ENCODE assay signal across 31 mouse cellular contexts in the genomic region with DNA sequence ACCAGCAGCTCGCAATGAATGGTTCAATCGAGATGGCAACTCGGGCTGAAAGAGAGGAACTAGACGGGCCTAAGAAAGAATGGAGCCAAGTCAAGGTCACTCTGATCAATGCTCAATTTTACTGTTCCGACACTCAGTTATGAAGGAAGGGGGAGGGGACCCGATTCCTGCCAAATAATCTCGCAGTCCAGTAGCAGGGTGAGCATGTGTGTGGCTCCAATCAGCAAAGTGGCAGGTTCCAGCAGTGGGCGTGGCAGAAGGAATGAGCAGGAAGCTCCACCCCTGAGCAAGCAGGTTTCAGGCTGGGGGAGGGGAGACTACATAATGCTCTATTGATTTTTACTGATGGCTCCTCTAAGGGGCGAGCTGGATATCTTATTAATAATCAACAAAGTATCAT. TPM values are rescaled to one million over a fixed set of nuclear protein-coding genes. Genes with fewer than 3 reads are reported as not detected.
"Had no signal": no experiment of that assay in that cellular context is flagged by ENCODE, and none has a peak within 500 bp of the region (broad histone marks: within the 10 kb centered on the region; RNA-seq: fewer than 3 reads in every experiment).

No protein-coding gene starts in this region.

RNA-seq across cellular contexts. Expression of gene Olfr608, which starts 7.4 kb away (rescaled TPM):
- total RNA-seq: gastrocnemius, adult 18-20 months; gastrocnemius, adult 8-10 months; gastrocnemius, postnatal 14 days; gastrocnemius, postnatal 36 days; heart, adult 2 months; heart, postnatal 14 days; heart, postnatal 36 days; hematopoietic stem cell, adult 5-6 weeks; layer of hippocampus, adult 2 months; layer of hippocampus, postnatal 10 days; layer of hippocampus, postnatal 25 days; left cerebral cortex, adult 2 months; left cerebral cortex, postnatal 14 days; left cerebral cortex, postnatal 36 days had no signal
- polyA plus RNA-seq: gonadal fat pad, adult 2 months; heart, adult 2 months; heart, embryonic 11.5 days; hindbrain, embryonic 12.5 days; inflammation-experienced regulatory T-cells, adult 6 months; intestine, embryonic 15.5 days; intestine, postnatal 0 days; kidney, embryonic 14.5 days; kidney, embryonic 16.5 days; limb, embryonic 10.5 days; limb, embryonic 12.5 days; limb, embryonic 14.5 days; liver, embryonic 11.5 days; liver, embryonic 13.5 days; liver, embryonic 15.5 days had no signal

RNA-seq across cellular contexts. Expression of gene Olfr607, which starts 13.2 kb away (rescaled TPM):
- total RNA-seq: gastrocnemius, adult 18-20 months; gastrocnemius, adult 8-10 months; gastrocnemius, postnatal 14 days; gastrocnemius, postnatal 36 days; heart, adult 2 months; heart, postnatal 14 days; heart, postnatal 36 days; hematopoietic stem cell, adult 5-6 weeks; layer of hippocampus, adult 2 months; layer of hippocampus, postnatal 10 days; layer of hippocampus, postnatal 25 days; left cerebral cortex, adult 2 months; left cerebral cortex, postnatal 14 days; left cerebral cortex, postnatal 36 days had no signal
- polyA plus RNA-seq: gonadal fat pad, adult 2 months; heart, adult 2 months; heart, embryonic 11.5 days; hindbrain, embryonic 12.5 days; intestine, embryonic 15.5 days; intestine, postnatal 0 days; kidney, embryonic 14.5 days; kidney, embryonic 16.5 days; limb, embryonic 10.5 days; limb, embryonic 12.5 days; limb, embryonic 14.5 days; liver, embryonic 11.5 days; liver, embryonic 13.5 days; liver, embryonic 15.5 days had no signal

RNA-seq across cellular contexts. Expression of gene Olfr609, which starts 20.8 kb away (rescaled TPM):
- total RNA-seq: gastrocnemius, adult 18-20 months; gastrocnemius, adult 8-10 months; gastrocnemius, postnatal 14 days; gastrocnemius, postnatal 36 days; heart, adult 2 months; heart, postnatal 14 days; heart, postnatal 36 days; hematopoietic stem cell, adult 5-6 weeks; layer of hippocampus, adult 2 months; layer of hippocampus, postnatal 10 days; layer of hippocampus, postnatal 25 days; left cerebral cortex, adult 2 months; left cerebral cortex, postnatal 14 days; left cerebral cortex, postnatal 36 days had no signal
- polyA plus RNA-seq: gonadal fat pad, adult 2 months; heart, adult 2 months; heart, embryonic 11.5 days; heart, embryonic 13.5 days; hindbrain, embryonic 12.5 days; inflammation-experienced regulatory T-cells, adult 6 months; intestine, embryonic 15.5 days; intestine, postnatal 0 days; kidney, embryonic 14.5 days; kidney, embryonic 16.5 days; limb, embryonic 10.5 days; limb, embryonic 12.5 days; limb, embryonic 14.5 days; liver, embryonic 11.5 days; liver, embryonic 13.5 days; liver, embryonic 15.5 days had no signal

RNA-seq across cellular contexts. Expression of gene Olfr606, which starts 28.3 kb away (rescaled TPM):
- total RNA-seq: gastrocnemius, adult 18-20 months; gastrocnemius, adult 8-10 months; gastrocnemius, postnatal 14 days; gastrocnemius, postnatal 36 days; heart, adult 2 months; heart, postnatal 14 days; heart, postnatal 36 days; hematopoietic stem cell, adult 5-6 weeks; layer of hippocampus, adult 2 months; layer of hippocampus, postnatal 10 days; layer of hippocampus, postnatal 25 days; left cerebral cortex, adult 2 months; left cerebral cortex, postnatal 14 days; left cerebral cortex, postnatal 36 days had no signal
- polyA plus RNA-seq: gonadal fat pad, adult 2 months; heart, adult 2 months; heart, embryonic 11.5 days; heart, embryonic 13.5 days; heart, embryonic 15.5 days; heart, postnatal 0 days; hindbrain, embryonic 12.5 days; inflammation-experienced regulatory T-cells, adult 6 months; intestine, embryonic 15.5 days; intestine, postnatal 0 days; kidney, embryonic 14.5 days; kidney, embryonic 16.5 days; limb, embryonic 10.5 days; limb, embryonic 12.5 days; limb, embryonic 14.5 days; liver, embryonic 11.5 days; liver, embryonic 13.5 days; liver, embryonic 15.5 days had no signal

RNA-seq across cellular contexts. Expression of gene Olfr605, which starts 31.9 kb away (rescaled TPM):
- total RNA-seq: gastrocnemius, adult 18-20 months; gastrocnemius, adult 8-10 months; gastrocnemius, postnatal 14 days; gastrocnemius, postnatal 36 days; heart, adult 2 months; heart, postnatal 14 days; heart, postnatal 36 days; hematopoietic stem cell, adult 5-6 weeks; layer of hippocampus, adult 2 months; layer of hippocampus, postnatal 10 days; layer of hippocampus, postnatal 25 days; left cerebral cortex, adult 2 months; left cerebral cortex, postnatal 14 days; left cerebral cortex, postnatal 36 days had no signal
- polyA plus RNA-seq: gonadal fat pad, adult 2 months; heart, adult 2 months; heart, embryonic 11.5 days; heart, embryonic 13.5 days; heart, embryonic 15.5 days; heart, postnatal 0 days; hindbrain, embryonic 12.5 days; inflammation-experienced regulatory T-cells, adult 6 months; intestine, embryonic 15.5 days; intestine, postnatal 0 days; kidney, embryonic 14.5 days; kidney, embryonic 16.5 days; limb, embryonic 10.5 days; limb, embryonic 12.5 days; limb, embryonic 14.5 days; liver, embryonic 11.5 days; liver, embryonic 13.5 days; liver, embryonic 15.5 days had no signal
